In genomic region chr8:64703191-64703590, GRCm38 (mm10) we compare ENCODE assay signal across 16 mouse cellular contexts.
"Had no signal": no experiment of that assay in that cellular context is flagged by ENCODE, and none has a peak within 500 bp of the region (broad histone marks: within the 10 kb centered on the region; RNA-seq: fewer than 3 reads in every experiment).

No protein-coding gene starts in this region.

- H3K27ac ChIP-seq: neural tube, embryonic 13.5 days; neural tube, embryonic 15.5 days; stomach, embryonic 15.5 days; stomach, postnatal 0 days had no signal

- H3K4me2 ChIP-seq: neural tube, embryonic 13.5 days; neural tube, embryonic 15.5 days; stomach, embryonic 15.5 days had no signal

- H3K4me3 ChIP-seq: neural tube, embryonic 13.5 days; neural tube, embryonic 15.5 days; stomach, embryonic 15.5 days had no signal

- DNase-seq: retina, postnatal 1 day; right cerebral cortex, adult 18-20 months; right cerebral cortex, postnatal 14 days; right cerebral cortex, postnatal 25 days; right cerebral cortex, postnatal 4 days; spleen, adult 18-20 months; thymus, adult 18-20 months; thymus, adult 2 months; thymus, postnatal 14 days; thymus, postnatal 25 days; thymus, postnatal 36 days; thymus, postnatal 4 days had no signal

- H3K4me1 ChIP-seq: neural tube, embryonic 13.5 days; neural tube, embryonic 15.5 days; stomach, embryonic 15.5 days had no signal

- H3K9me3 ChIP-seq: neural tube, embryonic 13.5 days; neural tube, embryonic 15.5 days; stomach, embryonic 15.5 days had no signal

- H3K36me3 ChIP-seq: neural tube, embryonic 13.5 days; neural tube, embryonic 15.5 days; stomach, embryonic 15.5 days had no signal

- H3K9ac ChIP-seq: neural tube, embryonic 13.5 days; neural tube, embryonic 15.5 days; stomach, embryonic 15.5 days had no signal

- H3K27me3 ChIP-seq: neural tube, embryonic 13.5 days; neural tube, embryonic 15.5 days; stomach, embryonic 15.5 days had no signal
